Comparison of ENCODE assay signal across 24 mouse cellular contexts in genomic region chr13:54167036-54167435, GRCm38 (mm10). TPM values are rescaled to one million over a fixed set of nuclear protein-coding genes. Genes with fewer than 3 reads are reported as not detected.
DNase-seq lines count a peak whose midpoint lies in the region; ATAC-seq and TF ChIP-seq lines count a peak whose summit lies in the region.
"Had no signal": no experiment of that assay in that cellular context is flagged by ENCODE, and none has a peak within 500 bp of the region (broad histone marks: within the 10 kb centered on the region; RNA-seq: fewer than 3 reads in every experiment).

No protein-coding gene starts in this region.

- H3K9ac ChIP-seq in MEL (ENCODE audit: control insufficient read depth, low read depth, low read length, poor library complexity, severe bottlenecking): no peak overlapping the region
- H3K9ac ChIP-seq: embryonic facial prominence, embryonic 13.5 days; embryonic facial prominence, embryonic 15.5 days; forebrain, embryonic 12.5 days had no signal

- no peak for TF ChIP-seq RAD21 in MEL (IDR thresholded peaks at IDR 0.05; ENCODE audit: low read depth, low read length)

- no peaks in the 10 kb centered on the region for H3K9me3 ChIP-seq in MEL (replicated peaks; ENCODE audit: insufficient read depth, low read length)
- H3K9me3 ChIP-seq in heart, embryonic 10.5 days: no peaks in the 10 kb centered on the region
- H3K9me3 ChIP-seq: embryonic facial prominence, embryonic 13.5 days; embryonic facial prominence, embryonic 15.5 days; forebrain, embryonic 10.5 days; forebrain, embryonic 12.5 days had no signal

- H3K4me3 ChIP-seq in MEL (ENCODE audit: control insufficient read depth in 1 of 2, insufficient read depth in 1 of 2, low read depth in 2 of 2, low read length in 2 of 2): no peak overlapping the region
- H3K4me3 ChIP-seq in heart, embryonic 10.5 days: no peak overlapping the region
- H3K4me3 ChIP-seq: embryonic facial prominence, embryonic 13.5 days; embryonic facial prominence, embryonic 15.5 days; forebrain, embryonic 10.5 days; forebrain, embryonic 12.5 days had no signal

- no peaks in the 10 kb centered on the region; a peak in 1 of 4 replicates for H3K27me3 ChIP-seq in MEL (ENCODE audit: control insufficient read depth in 1 of 2, insufficient read depth in 2 of 2, low read length in 2 of 2)
- H3K27me3 ChIP-seq in heart, embryonic 10.5 days (ENCODE audit: insufficient read depth, poor library complexity, severe bottlenecking): peaks cover 17% of the 10 kb centered on the region; the same call in 1 of the 2 replicates
- H3K27me3 ChIP-seq: embryonic facial prominence, embryonic 13.5 days; forebrain, embryonic 12.5 days had no signal

- ATAC-seq in erythroid progenitor cell, adult 5-6 weeks (replicated peaks; ENCODE audit: low FRiP score, poor library complexity, severe bottlenecking): peak; percentile 66
- peak; percentile 80 for ATAC-seq in megakaryocyte-erythroid progenitor cell, adult 5-6 weeks (replicated peaks; ENCODE audit: low FRiP score, low TSS enrichment, poor library complexity, severe bottlenecking)
- ATAC-seq: CD4-positive, CD25-positive, alpha-beta regulatory T cell, adult 4 months; forebrain, embryonic 14.5 days; forebrain, embryonic 16.5 days had no signal

- TF ChIP-seq POLR2A in MEL (IDR thresholded peaks at IDR 0.05; ENCODE audit: control insufficient read depth in 1 of 2, insufficient read depth in 1 of 2, low read depth in 1 of 2, low read length in 2 of 2, poor library complexity in 1 of 2): no peak

- H3K36me3 ChIP-seq in MEL (ENCODE audit: control insufficient read depth in 1 of 2, insufficient read depth in 2 of 2, low read length in 2 of 2): peaks cover 0 to 6% of the 10 kb centered on the region in 2 experiments; a peak in 2 of 4 replicates
- H3K36me3 ChIP-seq in heart, embryonic 10.5 days: no peaks in the 10 kb centered on the region
- H3K36me3 ChIP-seq: embryonic facial prominence, embryonic 13.5 days; embryonic facial prominence, embryonic 15.5 days; forebrain, embryonic 10.5 days; forebrain, embryonic 12.5 days; G1E had no signal

- TF ChIP-seq EP300 in MEL (IDR thresholded peaks at IDR 0.05; ENCODE audit: low read depth in 1 of 2, low read length in 2 of 2): peak; percentile 77 to 90

- no peak overlapping the region for H3K27ac ChIP-seq in MEL (ENCODE audit: control insufficient read depth, low read depth, low read length)
- no peak overlapping the region for H3K27ac ChIP-seq in heart, embryonic 10.5 days
- H3K27ac ChIP-seq: embryonic facial prominence, embryonic 13.5 days; embryonic facial prominence, embryonic 15.5 days; forebrain, embryonic 10.5 days; forebrain, embryonic 12.5 days had no signal

- WGBS in heart, embryonic 10.5 days: 68% methylated on average over 2 of the region's 2 CpGs

- no peak for DNase-seq in MEL (ENCODE audit: low read depth, low spot score)
- DNase-seq in heart, embryonic 10.5 days (ENCODE audit: low spot score): no peak
- no peak for DNase-seq in frontal cortex, postnatal 10 days (ENCODE audit: low spot score in 2 of 2)
- DNase-seq: adrenal gland, adult 2 months; adrenal gland, postnatal 10 days; adrenal gland, postnatal 25 days; B cell, adult 2 months; cerebellum, adult 11 months; cerebellum, adult 18-20 months; cerebellum, adult 8-10 months; cerebellum, adult 9-11 months; cerebellum, postnatal 14 days; cerebellum, postnatal 36 days; embryo, embryonic 11 days had no signal

- TF ChIP-seq CTCF in MEL (IDR thresholded peaks at IDR 0.05 in 2 of 3, conservative IDR thresholded peaks at IDR 0.05 in 1 of 3; ENCODE audit: control insufficient read depth in 1 of 3, insufficient read depth in 1 of 3, low read depth in 2 of 3, low read length in 3 of 3, poor library complexity in 1 of 3, severe bottlenecking in 1 of 3): no peak

- H3K4me1 ChIP-seq in MEL (ENCODE audit: control insufficient read depth in 1 of 2, insufficient read depth in 2 of 2, low read length in 2 of 2): peaks cover 5 to 8% of the 10 kb centered on the region in 2 experiments; a peak in 3 of 4 replicates
- no peaks in the 10 kb centered on the region for H3K4me1 ChIP-seq in heart, embryonic 10.5 days
- H3K4me1 ChIP-seq: forebrain, embryonic 10.5 days; forebrain, embryonic 12.5 days had no signal

- H3K79me2 ChIP-seq in MEL (ENCODE audit: control insufficient read depth, insufficient read depth, low read length, poor library complexity): no peaks in the 10 kb centered on the region

TF ChIP-seq in MEL, 35 proteins besides CTCF, POLR2A, EP300 and RAD21:
- TF ChIP-seq HCFC1 (IDR thresholded peaks at IDR 0.05; ENCODE audit: low read depth, low read length) (no peak), ZC3H11A (IDR thresholded peaks at IDR 0.05; ENCODE audit: low read depth, low read length) (no peak), ETS1 (IDR thresholded peaks at IDR 0.05; ENCODE audit: low read depth, low read length) (peak; percentile 45; the same call in 1 of the 2 replicates), USF1 (IDR thresholded peaks at IDR 0.05; ENCODE audit: low read depth, low read length) (no peak), TCF12 (IDR thresholded peaks at IDR 0.05; ENCODE audit: low read depth, low read length) (peak; percentile 66; the same call in 1 of the 2 replicates), NELFE (IDR thresholded peaks at IDR 0.05; ENCODE audit: low read depth, low read length) (no peak), MYB (IDR thresholded peaks at IDR 0.05; ENCODE audit: low read depth, low read length) (peak; percentile 58; the same call in 1 of the 2 replicates), GATA1 (IDR thresholded peaks at IDR 0.05; ENCODE audit: low read depth, low read length) (peak; percentile 88), RCOR1 (IDR thresholded peaks at IDR 0.05; ENCODE audit: low read depth, low read length) (peak; percentile 54; the same call in 1 of the 2 replicates)

RNA-seq across cellular contexts. Expression of gene Hrh2, which starts 24.9 kb away (rescaled TPM):
- not detected in 2 replicates for total RNA-seq in MEL (2012; rRNA removed)
- under 1 TPM in 1 of 2 experiments, not detected in 1; 0.07 TPM for polyA plus RNA-seq in MEL (2012; ENCODE audit: insufficient read depth in 1 of 2, insufficient read length in 2 of 2, low read depth in 1 of 2, low replicate concordance in 2 of 2, missing spikeins in 1 of 2)
- 1.1 and 2.1 TPM in 2 replicates for total RNA-seq in erythroid progenitor cell, adult 5-6 weeks (2015; ENCODE audit: low replicate concordance)
- 1.9 and 2.6 TPM in 2 replicates for total RNA-seq in erythroid progenitor cell, adult 5-6 weeks (2017; ENCODE audit: low replicate concordance)
- 3.6 and 4.6 TPM in 2 replicates for total RNA-seq in megakaryocyte-erythroid progenitor cell, adult 5-6 weeks (2014; fragmentation: Nextera tagmentation)
- 1.6 and 2.2 TPM in 2 replicates for total RNA-seq in megakaryocyte-erythroid progenitor cell, adult 5-6 weeks (2017)
- 0.07 and 0.09 TPM in 2 replicates for polyA plus RNA-seq in heart, embryonic 10.5 days (2016; fragmentation: Nextera tagmentation; extraction: Ambion mirVana)
- polyA plus RNA-seq: embryonic facial prominence, embryonic 13.5 days; forebrain, embryonic 12.5 days; G1E had no signal
